Mouse (Mus musculus) heart, postnatal 14 days (tissue): ENCODE data around the gene Lgalsl. TPM values are rescaled to one million over a fixed set of nuclear protein-coding genes. Genes with fewer than 3 reads are reported as not detected.
A peak's percentile ranks its signal among the peaks of the same experiment; 100 is the strongest.

Experiments used
- DNase-seq, 2 experiments: peaks; one replicate each; pipeline ENCODE4 v3.0.0; 2021 to 2022
- intact Hi-C: fragments of 180-260 bp; cut with DNase I; formaldehyde crosslinking; loops from one replicate; pipeline ENCODE4 v1.15.1; 2025
- total RNA-seq, 2 experiments: library from RNA; stranded (reverse); gene quantifications; 2 replicates each; pipeline ENCODE4 v1.2.3; 2021

Lgalsl gene
- total RNA-seq, 2 experiments from 2014 or later, result 35.5 to 42.6 TPM

DNA sequence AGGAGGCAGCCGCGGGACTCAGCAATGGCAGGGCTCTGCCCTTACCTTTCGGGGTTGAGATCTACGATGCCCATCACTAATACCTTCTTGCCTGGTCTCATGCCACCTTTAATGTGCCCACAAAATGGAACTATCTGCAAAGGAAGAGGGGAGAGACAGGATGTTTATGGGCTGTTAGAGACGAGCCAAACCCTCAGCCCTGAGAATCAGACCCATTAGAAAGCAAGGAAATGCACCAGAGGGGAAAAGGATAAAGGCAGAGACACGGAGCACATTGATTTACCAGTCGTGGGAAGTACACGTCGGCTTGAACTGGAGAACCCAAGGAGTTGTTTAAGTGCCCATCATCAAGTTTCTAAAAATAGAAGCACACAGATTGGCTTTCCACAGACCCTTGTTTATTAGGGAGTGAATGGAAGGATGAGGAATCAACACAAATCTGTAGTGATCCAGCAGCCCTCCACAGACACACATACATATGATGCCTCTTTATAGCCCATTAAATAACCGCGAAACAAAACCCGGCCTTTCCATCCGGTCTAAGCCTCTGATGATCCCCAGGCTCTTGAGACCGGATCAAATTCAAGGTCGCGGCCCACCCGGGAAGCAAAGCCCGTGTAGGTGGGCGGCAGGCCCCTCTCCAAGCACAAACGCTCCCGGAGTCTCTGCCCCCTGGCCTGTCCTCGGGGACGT is 717 bp downstream of the Lgalsl start:
- no peak for DNase-seq
- intact Hi-C loops, result loop anchor here (2.0 kb wide), 2 partner anchors 29 to 35 kb away; no protein-coding TSS in a partner anchor

DNA sequence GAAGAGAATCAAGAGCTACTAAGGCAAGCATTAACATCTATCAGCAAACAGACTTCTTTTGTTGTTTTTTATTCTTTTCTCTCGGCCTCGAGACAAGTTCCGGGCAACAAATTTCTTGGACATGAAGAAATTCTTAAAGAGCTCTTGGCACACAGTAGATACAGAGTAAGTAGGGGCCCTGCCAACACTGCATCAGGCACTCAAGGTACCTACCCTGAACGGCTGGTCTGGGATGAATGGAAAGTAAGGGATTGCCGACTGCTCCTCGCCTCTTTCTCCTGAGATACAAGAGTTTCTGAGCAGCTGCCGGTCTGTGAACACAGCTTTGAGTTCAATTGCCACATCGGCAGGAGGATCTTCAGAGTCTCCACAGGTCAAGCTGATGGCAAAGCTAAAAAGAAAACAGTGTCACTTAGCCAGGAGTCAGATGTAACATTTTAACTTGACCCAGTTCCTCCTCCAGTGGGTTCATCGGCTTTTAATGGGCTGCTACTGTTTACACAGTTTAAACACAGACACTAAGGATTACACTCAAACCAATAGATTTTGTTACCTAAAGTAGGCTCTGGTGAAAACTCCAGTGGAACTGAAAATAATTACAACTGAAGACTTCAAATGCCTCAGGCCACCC is 1.7 kb downstream of the Lgalsl start:
- intact Hi-C loops, result no loop called here
- no peak for DNase-seq

- intact Hi-C loops, result no loop called here
- no peak for DNase-seq
Observed at GRCm38 (mm10) chr11:20823961-20824360, 6.9 kb downstream of the Lgalsl start.

- intact Hi-C loops, result no loop called here
- DNase-seq, result no peak
Observed at GRCm38 (mm10) chr11:20823301-20823700, 7.6 kb downstream of the Lgalsl start.

DNA sequence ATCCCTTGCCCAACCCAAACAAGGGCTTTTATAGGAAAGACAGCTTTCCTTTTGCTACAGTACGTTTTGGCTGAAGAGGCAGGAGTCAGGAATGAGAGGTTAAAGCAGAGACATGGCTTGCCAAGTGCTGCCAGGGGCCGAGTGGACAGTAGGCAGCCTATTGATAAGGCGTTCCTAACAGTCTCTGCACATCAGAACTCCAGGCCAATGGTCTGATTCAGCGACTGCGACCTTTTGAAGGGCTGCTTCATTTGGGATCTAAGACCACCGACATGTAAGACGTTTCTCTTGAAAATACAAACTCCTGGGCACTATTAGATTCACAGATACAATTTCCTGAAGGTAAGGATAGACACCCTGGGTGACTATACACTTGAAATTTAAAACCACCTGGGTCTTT is 9.5 kb downstream of the Lgalsl start:
- intact Hi-C loops, result no loop called here
- DNase-seq, result no peak

DNA sequence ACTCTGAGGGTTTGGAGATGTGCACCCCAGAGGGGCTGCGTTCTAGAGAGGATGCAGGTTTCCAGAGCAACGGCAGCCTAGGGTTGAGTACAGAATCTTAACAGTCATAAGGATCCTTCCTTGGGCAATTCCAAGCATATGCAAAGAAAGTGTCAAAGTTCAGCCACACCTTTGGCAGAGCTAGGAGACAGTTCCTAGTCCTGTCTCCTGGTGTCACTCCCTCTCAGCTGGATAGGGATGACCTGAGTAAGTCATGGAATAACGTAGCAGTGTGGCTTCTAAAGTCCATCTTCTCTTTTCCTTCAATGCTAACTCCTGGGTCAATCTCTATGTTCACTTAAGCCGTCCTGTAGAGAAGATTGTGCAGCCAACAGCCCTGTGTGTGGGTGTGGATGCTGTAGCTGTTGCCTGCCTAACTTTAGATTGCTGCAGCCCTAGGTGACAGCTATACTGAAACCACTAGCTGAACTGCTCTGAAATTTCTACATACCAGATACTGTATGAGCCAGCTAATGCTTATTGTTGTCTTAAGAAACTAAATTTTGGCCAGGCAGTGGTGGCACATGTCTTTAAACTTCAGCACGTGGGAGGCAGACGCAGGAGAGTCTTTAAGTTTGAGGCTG is 16.8 kb downstream of the Lgalsl start:
- intact Hi-C loops, result no loop called here
- DNase-seq, result no peak

- no peak for DNase-seq
- intact Hi-C loops, result no loop called here
Observed at GRCm38 (mm10) chr11:20812153-20812887, 18.5 kb downstream of the Lgalsl start.

GRCm38 (mm10) chr11:20806659-20807058 is 24.2 kb downstream of the Lgalsl start:
- no peak for DNase-seq
- intact Hi-C loops, result no loop called here

DNA sequence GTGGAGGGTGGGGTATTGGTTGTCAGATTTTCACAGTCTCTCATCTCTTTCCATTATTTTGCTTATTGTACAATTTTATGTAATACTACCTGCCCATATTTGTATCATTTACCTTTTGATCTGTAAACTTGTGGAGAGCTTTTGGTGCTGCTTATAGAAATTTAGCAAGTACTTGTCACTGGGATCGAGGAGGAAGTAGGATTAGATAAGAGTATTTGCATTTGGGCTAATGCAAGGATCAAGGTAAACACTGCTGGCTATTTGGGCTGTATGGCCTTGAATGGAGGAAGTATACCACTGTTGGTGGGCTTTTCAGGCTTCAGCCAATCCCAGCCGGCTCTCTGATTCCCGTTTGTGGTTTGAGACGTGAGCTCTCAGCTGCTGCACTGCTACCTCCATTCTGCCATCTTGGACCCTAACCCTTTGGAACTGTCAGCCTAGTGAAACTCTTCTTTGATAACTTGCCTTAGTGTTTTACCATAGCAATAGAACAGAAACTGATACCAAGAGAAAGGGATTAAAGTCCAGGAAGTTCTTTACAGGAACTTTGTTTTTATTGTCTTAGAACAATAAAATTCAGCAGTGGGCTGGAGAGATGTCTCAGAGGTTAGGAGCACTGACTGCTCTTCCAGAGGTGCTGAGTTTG is 25.1 kb downstream of the Lgalsl start:
- intact Hi-C loops, result no loop called here
- no peak for DNase-seq

DNA sequence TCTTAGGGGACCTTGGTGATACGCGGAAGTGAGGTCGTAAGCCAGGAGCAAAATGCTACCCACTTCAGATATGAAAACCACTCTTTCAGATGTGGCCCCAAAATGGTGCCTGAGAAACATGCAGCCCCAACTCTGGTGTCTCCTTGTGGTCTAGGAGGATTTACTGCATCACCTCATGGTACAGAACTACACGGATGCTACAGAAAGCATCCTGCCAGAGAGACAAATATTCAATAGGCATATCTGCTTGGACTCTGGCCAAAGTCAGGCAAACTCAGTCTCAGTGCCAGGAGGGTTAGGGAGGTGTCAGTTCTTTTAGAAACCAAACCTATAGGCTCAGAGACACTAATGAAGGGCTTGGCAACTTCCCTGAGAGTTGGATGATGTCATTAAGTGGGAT is 26.4 kb downstream of the Lgalsl start:
- intact Hi-C loops, result no loop called here
- DNase-seq, result no peak

DNA sequence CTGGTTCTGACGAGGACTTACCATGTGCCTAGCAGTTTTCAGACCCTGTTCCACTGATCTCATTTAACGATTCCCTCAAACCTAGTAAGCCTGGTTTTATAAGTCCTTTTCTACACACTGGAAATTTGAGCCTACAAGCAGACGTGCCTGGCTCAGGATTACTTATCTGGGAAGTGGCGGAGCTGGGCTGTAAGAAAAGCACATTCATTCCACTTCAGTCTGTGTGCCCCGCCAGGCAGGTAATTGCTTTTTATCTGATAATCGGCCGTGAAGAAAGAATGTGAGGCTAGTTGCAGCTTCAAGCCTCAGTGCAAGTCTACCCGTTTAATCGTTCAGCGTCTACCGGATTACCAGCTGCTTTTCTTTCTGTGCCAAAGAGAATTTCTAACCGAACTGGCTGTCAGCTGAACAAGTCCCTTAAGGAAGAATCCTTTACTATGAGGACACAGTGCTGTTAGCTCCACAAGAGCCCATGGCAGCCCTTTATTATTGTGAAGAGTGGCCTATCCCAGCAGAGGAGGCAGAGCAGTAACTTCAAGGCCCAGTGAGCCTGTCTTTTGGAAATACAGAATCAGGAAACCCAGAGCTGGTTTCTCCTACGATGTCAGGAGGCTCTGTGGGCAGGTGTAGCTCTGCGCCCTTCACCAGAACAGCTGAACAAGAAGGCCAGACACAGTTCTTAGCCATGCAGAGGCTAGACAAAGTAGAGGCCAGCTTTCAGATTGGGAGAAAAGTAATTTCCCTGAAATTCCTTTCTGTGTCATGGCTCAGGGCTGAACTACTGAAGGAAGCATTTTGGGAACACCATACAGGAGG is 30.4 kb downstream of the Lgalsl start:
- intact Hi-C loops, result loop anchor here (2.0 kb wide), 1 partner anchor 26 kb away; no protein-coding TSS in a partner anchor
- DNase-seq, result no peak

- DNase-seq, result no peak
- intact Hi-C loops, result loop anchor here (10.0 kb wide), 1 partner anchor 657 kb away; no protein-coding TSS in a partner anchor
Observed at GRCm38 (mm10) chr11:20797841-20798240, 33.0 kb downstream of the Lgalsl start.

GRCm38 (mm10) chr11:20795466-20795865 is 35.4 kb downstream of the Lgalsl start:
- intact Hi-C loops, result loop anchor here (2.0 to 10.0 kb wide), 3 partner anchors 35 to 659 kb away; partner anchors contain the start of gene Lgalsl
- DNase-seq, result no peak

DNA sequence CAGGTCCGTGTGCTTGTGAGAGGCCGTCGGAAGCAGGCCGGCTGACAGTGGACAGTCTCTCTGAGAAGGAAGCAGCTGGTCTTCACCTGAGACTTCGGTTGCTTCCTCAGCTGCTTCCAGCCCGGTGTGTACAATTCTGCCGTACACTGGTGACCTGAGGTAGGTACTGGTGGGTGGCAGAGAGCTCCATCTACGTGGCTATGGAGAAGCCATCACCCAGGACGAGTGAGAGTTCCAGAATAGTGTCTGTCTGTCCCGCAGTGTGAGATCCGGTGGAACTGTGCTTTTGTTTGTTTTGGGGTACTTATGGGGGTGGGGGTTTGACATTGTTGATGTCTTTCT is 36.0 kb downstream of the Lgalsl start:
- no peak for DNase-seq
- intact Hi-C loops, result loop anchor here (1.0 to 10.0 kb wide), 6 partner anchors 36 to 660 kb away; partner anchors contain the start of genes Lgalsl and Peli1

DNA sequence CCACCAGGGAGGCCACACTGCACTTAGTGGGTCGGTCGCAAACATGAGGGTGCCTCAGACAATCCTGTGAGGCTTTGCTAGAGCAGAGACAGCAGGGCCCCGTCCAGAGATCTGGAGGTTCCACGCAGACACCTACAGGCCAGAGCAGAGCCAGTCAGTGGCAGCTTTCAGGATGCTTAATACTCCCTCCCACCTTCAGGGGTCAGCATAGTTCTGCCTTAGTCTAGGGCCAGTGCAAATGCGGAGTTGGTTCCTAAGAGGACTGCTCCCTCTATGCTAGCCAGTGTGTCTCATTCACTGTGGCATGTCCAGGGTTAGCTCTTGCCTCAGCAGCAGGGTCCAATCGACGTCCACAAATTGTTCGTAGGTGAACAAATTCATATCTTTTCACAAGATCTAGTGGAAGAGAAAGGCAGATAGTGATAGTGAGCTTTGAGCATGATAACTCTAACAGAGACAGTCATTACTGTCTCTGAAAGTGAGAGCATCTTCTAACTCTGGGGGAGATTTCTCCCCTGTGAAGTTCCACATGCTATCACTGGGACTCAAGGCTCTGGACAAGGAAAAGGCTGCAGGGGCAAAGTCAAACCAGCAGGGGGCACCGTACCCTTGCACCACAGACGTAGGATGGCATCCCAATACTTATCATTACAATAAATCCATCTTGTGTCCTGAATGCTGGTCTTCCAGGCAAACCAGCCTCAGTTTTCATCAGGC is 36.5 kb downstream of the Lgalsl start:
- peak; percentile 85 to 89 for DNase-seq
- intact Hi-C loops, result loop anchor here (1.0 to 10.0 kb wide), 6 partner anchors 36 to 660 kb away; partner anchors contain the start of genes Lgalsl and Peli1

DNA sequence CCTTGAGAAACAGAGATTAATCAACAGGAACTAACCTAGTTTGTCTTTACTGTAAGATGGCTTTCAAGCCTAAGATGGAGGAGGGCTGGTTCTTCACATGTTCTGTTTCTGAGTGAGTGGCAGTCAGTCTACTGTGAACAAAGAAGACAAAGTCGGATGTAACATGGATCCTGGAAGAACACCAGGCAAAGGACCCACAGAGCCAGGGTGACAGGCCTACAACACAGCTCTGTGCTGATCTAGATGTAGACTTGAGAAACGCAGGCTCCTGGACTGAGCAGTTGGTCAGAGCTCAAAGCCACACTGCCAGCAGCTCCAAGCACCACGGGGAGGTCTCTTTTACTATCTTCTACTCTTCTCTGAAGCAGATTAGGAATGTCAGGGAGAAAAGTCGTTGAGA is 37.2 kb downstream of the Lgalsl start:
- intact Hi-C loops, result loop anchor here (1.0 to 10.0 kb wide), 6 partner anchors 37 to 661 kb away; partner anchors contain the start of genes Lgalsl and Peli1
- no peak for DNase-seq

GRCm38 (mm10) chr11:20792667-20793066 is 38.2 kb downstream of the Lgalsl start:
- intact Hi-C loops, result loop anchor here (5.0 to 10.0 kb wide), 2 partner anchors 300 to 662 kb away; partner anchors contain the start of gene Peli1
- no peak for DNase-seq

- intact Hi-C loops, result loop anchor here (5.0 to 10.0 kb wide), 2 partner anchors 301 to 663 kb away; partner anchors contain the start of gene Peli1
- no peak for DNase-seq
Observed at GRCm38 (mm10) chr11:20791334-20791733, 39.5 kb downstream of the Lgalsl start.

GRCm38 (mm10) chr11:20789015-20789414 is 41.8 kb downstream of the Lgalsl start:
- intact Hi-C loops, result no loop called here
- no peak for DNase-seq
